Mouse (Mus musculus): ENCODE data around the gene Cpd.
"Not testable (repeated sequence)": the region's sequence is repeated elsewhere in the genome, so short reads cannot be mapped to it uniquely, and the experiment has no call there.

Gene Cpd

DNA sequence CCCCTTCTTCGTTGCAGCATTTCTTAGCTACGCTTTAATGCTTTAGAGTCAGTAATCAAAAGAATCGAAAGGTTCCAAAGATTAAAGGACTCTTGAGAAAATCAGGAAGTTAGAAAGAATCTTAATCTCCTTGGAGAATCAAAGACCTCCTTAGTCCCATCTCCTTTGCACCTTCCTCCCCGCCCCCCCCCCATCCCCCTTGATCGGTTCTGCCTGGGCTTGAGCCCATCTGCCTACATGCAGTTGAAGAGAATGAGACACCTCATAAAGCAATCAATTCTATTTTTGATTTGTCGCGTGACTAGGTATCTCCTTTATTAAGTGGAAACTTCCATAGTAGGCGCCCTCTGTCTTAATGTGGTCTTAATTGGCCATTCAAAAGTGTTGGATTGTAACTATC lies 536 bp upstream of the Cpd start:
- DNase-seq (ENCODE audit: low spot score) = no peak

DNA sequence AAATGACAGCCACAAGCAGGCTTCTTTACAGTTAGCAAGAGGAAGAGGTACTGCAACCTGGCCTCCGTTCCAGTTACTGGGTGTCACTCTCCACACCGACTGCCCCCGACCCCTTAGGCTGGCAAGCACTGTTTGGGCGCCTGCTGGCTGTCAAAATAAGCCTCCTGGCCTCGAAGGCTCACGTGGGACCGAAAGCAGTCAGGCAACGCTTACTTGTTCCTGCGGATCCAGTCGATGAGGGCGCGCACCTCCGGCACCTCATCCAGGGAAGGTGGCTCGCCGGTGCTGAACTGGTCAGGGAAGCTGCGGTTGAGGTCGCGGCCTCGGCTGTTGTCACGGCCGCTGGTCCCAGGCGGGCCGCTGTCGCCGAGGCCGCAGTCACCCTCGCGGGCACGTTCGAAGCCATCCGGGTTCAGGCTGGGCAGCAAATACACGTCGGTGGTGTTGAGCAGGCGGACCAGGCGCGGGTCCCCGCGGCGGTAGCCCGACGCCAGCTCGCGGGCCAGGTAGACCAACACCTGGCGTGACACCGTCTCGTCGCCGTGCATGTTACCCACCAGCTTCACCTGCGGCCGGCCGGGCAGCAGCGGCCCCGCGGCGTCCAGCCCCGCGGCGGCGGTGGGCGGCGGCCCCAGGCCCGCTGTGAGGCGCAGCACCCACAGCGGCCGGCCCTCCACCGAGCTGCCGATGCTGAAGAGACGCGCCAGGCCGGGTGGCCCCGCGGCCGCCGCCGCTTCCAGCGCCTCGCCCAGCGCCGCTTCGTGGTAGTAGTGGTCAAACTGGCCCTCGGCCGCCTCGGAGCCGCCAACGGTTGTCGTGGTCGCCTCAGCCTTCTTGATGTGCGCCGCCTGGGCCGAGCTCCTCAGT lies 574 bp downstream of the Cpd start:
- DNase-seq (ENCODE audit: low spot score) = peak; percentile 36

DNA sequence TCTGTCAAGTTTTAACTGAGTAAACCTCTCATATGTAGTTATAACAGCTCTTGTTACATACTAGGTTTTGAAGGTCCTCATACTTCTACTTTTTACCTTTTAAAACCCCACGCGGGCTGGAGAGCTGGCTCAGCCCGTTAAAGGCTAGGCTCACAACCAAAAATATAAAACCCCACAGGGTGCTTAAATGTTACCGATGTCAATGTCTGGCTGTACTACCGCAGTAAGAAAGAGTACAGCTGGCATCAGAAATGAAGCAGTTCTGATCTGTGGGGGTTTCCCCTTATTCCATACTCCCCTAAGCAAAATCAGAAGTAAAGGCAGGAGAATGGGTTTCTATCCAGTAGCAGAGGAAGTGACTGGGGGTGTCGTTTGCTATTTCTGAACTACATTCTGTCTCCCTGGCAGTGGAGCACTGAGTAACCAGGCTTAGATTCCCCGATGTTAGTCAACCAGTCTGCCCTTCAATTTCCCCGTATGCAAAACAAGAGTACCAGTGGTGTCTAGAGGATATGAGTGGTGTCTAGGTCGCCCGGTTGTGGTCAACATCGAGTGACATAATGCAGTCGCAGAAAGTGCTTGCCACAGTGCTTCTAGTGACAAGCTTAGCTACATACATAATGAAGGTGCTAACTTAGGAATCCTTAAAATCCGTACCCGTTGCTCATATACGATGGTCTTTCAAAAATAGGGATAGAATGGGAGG lies 1.4 kb downstream of the Cpd start:
- DNase-seq (ENCODE audit: low spot score) = no peak

DNA sequence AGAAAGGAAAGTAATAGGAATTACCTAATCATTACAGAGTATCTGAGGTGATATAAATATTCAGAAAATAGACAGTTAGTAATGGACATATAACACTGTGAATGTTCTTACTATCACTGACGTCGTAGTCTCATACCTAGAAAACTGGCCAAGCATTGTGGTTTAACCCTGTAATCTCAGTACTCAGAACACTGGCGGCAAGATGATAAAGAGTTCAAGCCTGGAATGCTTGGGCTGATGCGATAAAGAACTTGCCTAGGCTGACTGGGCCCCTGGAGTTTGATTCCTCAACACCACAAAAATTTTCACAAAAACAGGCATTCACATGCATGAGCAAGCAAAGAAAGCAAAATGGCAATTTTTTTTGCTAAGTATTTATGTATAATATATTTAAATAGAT lies 8.2 kb downstream of the Cpd start:
- DNase-seq (ENCODE audit: low spot score) = no peak

DNA sequence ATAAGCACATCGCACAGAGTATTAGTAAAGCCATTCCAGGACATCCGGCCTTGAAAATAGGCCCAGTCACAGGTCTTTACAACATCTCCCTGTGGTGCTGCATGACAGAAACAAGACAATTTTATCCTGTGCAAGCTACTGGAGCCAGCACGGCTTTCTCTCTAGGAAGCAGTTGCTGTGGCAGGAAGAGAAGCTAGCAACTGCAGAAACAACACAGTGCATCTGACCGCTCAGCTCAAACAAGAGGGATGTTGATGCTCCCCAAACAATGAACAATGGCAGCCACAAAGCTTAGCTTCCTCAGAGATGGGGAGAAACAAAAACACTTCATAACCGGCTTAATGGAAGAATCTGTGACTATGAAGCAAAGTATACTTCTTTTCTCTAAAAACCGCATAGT lies 10.5 kb downstream of the Cpd start:
- DNase-seq (ENCODE audit: low spot score) = no peak

DNA sequence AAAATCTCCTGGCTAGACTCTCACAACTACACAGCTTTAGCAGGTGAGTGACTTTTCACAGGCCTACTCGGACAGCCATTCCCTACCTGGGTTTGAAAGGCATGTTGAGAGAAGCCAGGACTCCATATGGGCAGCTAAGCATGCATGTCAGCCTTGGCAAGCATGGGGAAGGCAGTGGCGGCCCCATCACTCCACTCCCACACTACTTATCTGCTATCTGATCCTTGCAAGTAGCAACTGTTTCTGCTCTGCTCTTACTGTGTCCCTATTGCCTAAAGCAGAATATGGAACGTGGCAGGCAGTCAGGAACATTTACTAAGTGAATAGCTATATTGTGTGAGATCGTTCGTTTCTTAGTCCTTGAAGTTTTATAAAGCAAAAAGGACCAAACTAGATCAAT lies 10.9 kb downstream of the Cpd start:
- DNase-seq (ENCODE audit: low spot score) = no peak

DNA sequence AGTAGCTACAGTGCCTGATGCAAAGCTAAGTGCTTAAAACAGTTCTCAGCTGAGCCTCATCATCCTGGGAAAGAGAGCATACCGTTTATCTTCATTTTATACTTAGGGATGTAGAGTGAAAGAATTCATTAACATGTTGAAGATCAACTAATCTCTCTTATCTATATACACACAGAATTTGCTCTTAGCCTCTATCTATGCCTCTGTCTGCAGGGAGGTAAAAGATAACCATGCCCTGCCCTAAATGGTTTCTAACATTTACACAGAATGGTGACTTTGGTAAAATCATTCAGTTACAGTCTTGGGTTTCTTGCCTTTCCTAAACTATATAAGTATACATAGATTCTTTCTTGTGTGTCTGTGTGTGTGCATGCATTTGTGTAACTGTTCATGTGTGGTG lies 12.2 kb downstream of the Cpd start:
- no peak for DNase-seq (ENCODE audit: low spot score)

DNA sequence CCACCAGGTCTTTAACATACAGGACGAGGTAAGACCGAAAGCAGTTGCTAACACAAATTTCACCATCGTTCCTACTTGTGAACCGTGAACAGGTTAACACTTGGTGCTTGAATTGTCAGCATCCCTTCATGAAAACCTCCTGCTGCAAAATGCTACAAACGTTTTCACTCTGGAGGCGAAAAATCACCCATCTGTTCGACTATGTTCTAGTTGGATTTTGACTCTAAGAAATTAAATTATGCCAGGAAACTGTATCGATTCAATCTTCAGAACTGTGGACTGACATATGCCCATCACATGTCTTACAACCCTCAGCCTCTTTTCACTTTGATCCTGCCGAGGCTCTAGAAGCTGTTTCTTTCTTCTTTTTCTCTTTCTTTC lies 21.9 kb downstream of the Cpd start:
- DNase-seq (ENCODE audit: low spot score) = no peak

DNA sequence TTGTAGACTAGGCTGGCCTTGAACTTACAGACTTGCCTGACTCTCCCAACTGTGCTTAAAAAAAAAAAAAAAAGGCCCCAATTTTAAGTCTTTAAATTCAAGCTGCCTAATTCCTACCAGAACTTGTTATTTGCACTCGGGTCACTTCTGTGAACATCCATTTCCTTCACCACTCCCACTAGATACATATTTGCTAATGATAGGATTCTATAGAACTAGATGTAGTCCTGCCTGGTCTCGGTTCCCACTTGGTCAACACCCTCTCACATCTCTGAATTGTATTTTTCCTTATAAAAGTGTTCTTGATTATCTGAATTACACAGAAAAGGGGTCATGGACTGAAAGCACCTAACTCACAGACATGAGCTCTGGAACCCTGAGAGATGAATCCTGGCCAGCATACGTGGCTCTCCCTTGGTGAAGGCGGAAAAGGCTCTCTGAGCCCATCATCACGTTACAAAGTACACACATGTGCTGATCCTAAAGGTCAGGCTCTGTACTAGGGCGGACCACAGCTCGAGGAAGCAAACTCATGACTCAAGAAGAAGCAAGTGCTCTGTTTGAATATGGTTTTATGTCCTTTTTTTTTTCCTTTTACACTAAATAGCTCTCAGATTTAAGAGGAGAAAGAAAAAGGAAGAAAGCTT lies 22.5 kb downstream of the Cpd start:
- DNase-seq (ENCODE audit: low spot score) = no peak

DNA sequence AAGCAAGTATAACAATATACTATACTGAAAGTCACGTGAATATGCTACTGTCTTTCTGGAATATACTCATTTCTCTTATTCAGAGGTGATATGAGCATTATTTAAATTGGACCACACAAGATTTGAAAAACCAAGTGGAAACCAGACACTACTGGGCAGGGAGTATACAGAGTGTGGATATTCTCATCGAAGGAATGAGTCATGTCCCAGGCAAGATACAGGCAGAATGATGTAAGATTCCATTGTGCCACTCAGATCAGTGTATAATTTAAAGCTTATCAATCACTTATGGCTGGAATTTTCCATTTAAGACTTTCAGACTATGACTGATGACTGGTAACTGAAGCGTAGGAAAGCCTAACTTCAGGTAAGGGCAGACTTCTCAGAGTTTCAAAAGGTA lies 23.2 kb downstream of the Cpd start:
- no peak for DNase-seq (ENCODE audit: low spot score)

DNA sequence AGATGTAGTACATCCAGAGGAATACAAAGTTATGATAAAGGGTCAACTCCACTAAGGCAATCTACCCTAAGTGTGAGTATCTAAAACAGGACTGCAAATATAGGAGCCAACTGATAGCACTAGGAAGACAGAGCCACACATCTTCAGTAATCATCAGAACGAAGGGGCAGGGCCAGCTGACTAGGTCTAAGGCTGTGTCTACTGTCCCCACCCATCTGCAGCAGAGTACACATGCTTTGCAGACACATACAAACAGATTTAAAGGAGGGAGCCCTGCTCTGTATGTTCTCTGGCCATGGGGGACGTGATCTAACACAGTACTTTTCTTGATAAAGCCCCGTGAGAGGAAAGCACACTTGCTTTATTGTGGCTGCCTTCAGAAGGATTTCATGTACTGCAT lies 25.5 kb downstream of the Cpd start:
- DNase-seq (ENCODE audit: low spot score) = no peak

DNA sequence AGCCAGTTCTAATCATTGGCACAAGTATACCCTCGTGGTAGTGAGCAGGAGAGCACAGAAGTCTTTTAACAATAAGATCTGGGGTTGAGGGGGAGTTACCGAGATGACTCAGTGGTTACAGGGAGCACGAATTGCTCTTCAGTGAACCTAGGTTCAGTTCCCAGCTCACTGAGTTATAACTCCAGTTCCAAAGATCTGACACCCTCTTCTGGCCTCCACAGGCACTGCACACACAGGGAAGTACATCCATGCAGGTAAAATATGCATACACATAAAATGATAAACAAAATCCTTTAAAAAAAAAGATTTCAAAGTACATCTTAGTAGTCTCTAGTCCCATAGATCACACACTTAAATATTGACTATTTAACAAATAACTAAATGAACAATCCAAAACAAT lies 29.2 kb downstream of the Cpd start:
- DNase-seq (ENCODE audit: low spot score) = no peak

DNA sequence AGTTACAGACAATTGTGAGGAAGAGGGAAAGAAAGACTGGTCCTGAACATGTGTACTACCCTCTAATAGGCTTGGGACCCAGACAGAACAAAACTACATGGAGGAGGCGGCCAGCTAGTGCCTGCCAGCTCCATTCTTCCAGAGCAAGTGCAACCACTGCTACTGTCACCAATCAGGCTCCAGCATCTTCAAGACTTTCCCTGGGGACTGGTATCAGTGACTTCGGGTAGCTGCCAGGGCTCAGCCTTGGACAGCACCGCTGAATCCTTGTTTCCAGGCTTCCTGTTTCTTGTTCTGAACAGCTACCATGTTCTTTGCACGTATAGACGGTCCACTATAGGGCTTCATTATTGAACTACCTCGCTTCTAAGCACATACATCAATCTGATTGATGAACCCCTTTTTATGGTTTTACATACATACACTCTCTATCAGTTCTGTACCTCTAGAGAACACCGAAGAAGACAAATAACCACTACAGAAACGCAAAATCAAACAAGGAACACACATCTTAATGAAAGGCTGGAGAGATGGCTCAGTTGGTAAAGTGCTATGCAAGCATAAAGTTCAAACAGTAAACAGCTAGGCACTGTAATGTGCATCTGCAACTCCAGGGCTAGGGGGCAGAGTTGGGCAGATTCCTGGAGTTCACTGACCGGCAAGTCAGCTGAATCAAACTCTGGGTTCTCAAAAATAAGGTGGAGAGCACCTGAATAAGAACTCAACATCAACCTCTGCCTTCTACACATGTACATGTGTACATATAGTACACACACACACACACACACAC lies 35.9 kb downstream of the Cpd start:
- DNase-seq (ENCODE audit: low spot score) = no peak

DNA sequence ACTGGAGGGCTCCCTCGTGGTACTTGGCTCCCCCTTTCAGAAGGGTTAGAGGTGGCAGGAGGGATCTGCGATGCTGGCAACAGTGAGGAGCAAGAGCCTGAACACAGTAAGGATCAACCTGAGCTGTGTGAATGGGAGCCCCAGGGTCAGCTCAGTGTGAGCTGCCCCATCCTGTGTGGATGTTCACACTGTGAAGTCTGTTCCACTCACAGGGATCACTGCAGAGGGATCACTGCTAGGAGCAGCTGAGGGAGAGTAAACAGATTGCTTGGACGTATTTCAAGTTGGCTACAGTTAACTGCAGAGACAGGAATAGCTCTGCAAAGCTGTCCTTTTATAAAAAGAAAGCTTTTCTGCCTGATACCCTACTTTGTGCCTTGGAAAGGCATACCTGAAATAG lies 37.4 kb downstream of the Cpd start:
- no peak for DNase-seq (ENCODE audit: low spot score)

DNA sequence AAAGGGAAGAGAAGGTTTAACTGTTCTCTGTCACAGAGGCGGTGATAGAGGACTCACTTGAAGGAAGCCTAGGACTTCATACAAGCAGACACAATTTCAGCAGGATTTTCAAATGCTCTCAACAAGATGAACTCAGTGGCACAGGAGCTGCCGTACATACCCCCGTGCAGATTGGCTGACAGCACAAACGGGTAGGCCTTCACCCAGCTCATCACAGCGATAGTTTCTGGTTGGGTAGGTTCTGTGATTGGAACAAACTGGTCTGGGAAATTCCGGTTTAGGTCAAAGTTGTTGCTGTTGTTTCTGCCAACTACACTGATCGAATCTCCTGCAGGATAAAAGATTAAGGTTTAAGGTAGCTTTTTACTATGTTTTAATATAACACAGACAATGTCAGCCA lies 38.3 kb downstream of the Cpd start:
- no peak for DNase-seq (ENCODE audit: low spot score)

DNA sequence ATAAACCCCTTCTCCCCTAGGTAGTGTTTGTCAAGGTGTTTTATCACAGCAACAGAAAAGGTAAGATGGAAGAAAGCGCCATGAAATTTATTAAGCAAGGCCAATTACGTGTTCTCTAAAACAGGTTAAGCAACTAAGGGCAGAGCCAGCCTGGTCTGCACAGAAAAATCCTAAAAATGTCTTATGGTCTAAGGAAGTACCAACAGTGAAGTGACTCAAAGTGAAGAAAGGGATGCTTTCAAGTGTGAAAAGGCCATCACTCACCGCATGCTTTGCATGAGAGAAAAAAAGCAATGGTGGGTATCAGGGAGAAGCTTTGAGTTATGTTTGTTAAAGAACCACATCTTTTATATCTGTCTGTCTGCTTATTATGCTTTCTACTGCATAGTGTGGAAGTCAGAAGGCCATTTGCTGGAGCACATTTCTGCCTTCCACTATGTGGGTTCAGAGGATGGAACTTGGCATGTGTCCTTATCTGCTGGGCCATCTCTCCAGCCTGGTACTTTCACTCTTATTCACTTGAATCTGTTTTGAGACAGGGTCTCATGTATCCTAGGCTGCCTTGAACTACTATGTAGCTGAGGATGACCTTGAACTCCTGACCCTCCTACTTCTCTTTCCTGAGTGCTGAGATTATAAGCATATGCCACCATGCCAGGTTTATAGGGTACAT lies 39.7 kb downstream of the Cpd start:
- no peak for DNase-seq (ENCODE audit: low spot score)

DNA sequence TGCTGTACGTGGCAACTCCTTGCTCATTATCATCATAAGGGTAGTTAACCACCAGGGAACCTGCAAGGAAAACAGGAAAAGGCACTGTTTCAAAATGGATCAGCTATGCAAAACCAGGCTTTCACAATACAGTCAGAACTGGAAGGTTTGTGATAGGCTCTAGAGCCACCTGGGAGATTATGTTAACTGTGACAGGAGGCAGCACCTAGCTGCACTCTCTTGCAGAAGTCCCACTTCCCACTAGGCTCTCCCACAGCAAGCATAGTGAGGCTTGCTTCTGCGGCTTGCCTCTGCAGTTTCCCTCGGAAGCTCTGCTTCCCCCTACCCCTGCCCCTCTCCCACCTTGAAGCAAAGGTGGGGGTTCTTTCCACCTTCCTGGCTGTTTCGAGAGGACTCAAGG lies 40.8 kb downstream of the Cpd start:
- no peak for DNase-seq (ENCODE audit: low spot score)

DNA sequence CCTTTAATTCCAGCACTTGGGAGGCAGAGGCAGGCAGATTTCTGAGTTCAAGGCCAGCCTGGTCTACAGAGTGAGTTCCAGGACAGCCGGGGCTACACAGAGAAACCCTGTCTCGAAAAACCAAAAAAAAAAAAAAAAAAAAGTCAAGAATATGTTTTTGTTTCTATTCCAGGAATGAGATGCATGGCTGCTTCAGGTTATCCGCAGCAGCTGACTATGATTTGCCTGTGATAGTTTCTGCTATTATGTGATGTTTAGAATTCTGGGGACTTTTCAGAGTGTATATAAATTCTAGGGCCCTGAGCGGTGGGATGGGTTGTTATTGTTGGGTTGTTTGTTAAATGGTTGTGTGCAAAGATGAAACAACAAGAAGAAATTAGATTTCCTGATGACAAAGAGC lies 41.7 kb downstream of the Cpd start:
- not testable (repeated sequence) for DNase-seq (ENCODE audit: low spot score)

DNA sequence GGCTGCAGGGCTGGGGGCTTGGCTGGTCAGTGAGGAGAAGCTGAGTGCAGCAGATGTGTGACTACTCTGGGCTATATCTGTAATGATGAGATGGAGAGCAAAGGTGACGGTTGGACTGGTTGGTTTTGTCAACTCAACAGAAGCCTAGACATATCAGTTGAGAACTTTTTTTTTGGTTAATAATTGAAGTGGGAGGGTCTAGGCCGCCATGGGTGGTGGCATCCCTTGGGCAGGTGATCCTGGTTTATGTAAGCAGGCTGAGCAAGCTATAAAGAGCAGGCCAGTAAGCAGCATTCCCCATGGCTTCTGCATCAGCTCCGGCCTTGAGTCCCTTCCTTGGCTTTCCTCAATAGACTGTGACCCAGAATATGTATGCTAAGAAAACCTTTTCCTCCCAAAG lies 43.6 kb downstream of the Cpd start:
- no peak for DNase-seq (ENCODE audit: low spot score)

DNA sequence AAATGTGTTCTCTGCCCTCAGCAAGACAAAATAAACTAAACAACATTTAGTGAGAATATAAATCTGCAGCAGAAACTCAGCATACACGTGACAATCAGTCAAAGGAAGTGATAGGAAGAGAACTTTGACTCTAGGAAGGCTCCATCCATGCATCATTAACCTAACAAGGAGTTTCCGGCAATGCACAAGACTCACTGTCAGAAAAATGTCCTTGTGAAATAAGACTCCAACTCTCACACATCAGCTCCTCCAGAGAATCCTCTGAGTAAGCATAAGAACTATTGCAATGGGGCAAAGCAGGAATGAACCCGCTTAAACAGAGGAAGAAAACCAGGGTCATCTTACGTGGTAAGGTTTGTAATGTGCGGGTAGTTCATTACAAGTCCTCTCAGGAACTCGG lies 49.6 kb downstream of the Cpd start:
- no peak for DNase-seq (ENCODE audit: low spot score)

DNA sequence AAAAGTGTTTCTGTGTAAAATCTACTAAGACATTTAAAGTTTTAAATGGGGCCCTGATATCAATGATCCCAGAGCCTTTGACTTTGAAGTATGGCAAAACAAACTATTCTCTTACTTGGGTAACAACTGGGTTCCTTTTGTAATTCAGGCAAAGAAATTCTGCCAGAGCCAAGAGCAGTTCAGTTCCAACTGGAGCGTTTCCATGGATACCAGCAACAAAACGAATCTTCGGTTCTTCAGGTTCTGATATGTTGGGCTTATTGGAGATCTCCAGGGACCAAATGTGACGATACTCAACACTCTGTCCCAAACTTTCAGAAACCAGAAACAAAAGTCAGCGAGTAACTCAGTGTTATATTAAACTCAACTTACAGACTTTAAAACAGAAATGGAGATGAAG lies 51.5 kb downstream of the Cpd start:
- no peak for DNase-seq (ENCODE audit: low spot score)

DNA sequence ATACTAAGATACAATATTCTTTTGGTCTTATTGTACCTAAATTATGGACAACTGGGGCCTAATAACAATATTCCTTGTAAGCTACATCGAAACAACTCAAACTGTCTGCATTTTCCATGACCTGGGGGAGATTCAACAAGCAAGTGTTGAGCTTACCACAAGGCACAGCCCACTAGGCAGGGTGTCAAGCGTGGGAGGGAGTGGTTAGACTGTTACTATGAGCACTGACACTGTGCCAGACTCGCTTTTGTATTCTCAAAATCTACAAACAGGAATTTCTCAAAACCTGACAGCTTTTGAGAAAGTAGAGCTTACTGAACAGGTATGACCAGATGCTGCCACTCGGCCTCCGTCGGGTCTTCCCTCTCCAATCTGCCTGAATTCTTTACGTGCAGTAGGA lies 55.5 kb downstream of the Cpd start:
- DNase-seq (ENCODE audit: low spot score) = no peak

All from urinary bladder, postnatal 25 days (tissue).